Mouse (Mus musculus) frontal cortex, postnatal 10 days (tissue): ENCODE results near the gene Camta1.

Experiments
- DNase-seq, 2 experiments: peaks; one replicate each; pipeline ENCODE4 v3.0.0; 2022; ENCODE audit warnings: low spot score in 2 of 2, mixed read lengths in 1 of 2

Camta1 gene

DNA sequence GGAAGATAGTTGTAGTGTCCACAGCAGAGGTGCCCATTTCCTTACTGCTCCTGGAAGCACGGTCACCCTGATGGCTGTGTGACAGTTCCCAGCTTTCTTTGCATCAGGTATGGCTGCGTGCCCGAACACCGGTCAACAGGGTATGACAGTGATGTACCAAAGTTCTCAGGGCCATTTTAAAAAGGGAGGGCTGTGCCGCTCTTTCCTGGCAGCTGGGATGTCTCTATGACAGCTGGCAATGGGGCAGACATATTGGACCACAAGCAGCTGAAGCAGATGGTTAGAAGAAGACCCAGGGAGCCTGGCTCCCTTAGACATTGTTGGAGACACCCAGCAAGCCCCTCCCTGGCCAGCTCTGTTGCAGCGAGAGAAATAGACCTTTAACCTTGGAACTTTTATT lies 649.7 kb downstream of the Camta1 start:
- DNase-seq: no peak

DNA sequence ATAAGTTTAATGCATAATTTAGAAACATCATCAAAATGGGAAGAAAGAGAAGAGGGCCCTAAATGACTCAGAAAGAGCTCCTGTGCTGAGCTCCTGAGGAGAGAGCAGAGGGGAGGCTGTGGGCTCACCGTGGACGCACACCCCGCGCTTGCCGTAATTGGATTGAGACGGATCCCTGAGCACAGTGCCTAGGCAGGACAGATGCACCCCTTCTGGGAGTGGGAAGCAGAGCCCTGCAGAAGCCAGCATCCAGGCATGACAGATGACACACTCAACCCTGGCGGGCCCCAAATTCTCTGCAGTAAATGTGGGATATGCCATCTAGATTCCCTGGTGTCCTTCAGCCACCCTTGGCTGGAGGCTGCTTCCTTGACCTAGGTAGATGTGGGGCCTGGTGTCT lies 654.1 kb downstream of the Camta1 start:
- DNase-seq: no peak

DNA sequence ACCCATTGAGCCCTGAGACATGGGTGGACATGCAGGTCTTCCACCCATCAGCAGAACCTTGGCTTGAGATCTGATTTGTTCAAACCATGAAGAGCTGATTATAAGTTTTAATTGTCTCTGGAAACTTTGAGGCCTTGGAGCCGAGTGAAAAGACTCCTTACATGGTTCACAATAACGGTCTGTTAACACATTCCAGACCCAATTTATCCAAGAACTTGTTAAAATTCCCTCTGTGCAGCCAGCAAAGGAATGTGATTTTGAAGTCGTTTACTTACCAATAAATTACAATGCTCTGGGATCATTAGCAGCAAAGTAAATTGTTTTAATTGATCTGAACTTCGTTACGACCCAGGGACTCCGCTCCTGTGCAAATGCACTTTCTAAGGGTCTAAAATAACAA lies 658.8 kb downstream of the Camta1 start:
- no peak for DNase-seq

DNA sequence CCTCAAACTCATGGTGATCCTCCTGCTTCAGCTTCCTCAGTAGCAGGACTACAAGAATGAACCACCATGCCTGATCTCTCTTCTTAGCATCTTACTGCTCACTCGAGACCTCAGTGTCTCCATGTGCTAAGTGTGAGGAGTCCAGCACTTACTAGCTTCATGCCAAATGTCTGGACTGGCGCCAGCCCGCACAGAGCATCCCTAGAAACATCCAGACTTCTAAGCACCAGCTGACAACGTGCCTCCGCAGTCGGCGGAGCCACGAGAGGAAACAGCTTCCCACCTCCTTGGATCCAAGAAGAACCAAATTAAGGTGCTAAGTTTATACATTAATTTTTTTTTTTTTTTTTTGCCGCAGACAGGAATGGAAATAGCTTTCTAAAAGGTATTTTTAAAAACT lies 661.4 kb downstream of the Camta1 start:
- peak; percentile 64 to 71 for DNase-seq

DNA sequence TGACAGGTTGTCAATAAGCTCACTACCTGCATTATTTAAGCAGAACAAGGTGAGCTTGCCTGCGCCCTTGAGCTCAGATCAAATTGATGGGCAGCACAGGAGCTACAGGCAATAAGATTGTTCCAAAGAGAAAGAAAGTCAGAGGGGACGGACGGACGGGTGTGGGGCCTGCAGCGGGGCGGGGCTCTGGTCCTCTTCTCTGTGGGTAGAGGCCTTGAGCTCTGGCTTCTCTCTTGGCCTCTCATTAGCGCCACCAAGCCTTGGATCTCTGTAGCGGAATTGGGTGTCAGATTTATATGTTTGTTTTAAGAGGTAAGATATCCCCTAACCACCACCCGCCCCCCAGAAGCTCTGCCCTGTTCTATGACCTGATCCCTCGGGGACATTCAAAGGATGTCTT lies 666.5 kb downstream of the Camta1 start:
- no peak for DNase-seq

DNA sequence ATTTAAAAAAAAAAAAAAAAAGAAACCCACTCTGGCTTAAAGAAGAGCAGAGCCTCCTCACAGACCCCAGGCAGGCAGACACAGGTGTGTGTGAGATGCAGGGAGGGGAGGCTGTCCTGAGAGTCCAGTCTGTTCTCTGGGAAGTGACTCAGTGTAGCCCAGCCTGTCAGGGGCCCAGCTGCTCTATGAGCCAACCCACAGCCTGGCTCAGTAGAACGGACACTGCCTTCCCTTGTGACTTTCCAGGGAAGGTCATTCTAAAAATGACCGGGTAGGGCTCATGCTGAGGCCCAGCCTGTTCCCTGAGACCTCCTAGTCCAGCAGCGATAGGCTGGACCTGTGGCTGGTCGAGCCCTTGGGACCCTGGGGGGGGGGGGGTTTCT lies 667.0 kb downstream of the Camta1 start:
- DNase-seq: no peak

DNA sequence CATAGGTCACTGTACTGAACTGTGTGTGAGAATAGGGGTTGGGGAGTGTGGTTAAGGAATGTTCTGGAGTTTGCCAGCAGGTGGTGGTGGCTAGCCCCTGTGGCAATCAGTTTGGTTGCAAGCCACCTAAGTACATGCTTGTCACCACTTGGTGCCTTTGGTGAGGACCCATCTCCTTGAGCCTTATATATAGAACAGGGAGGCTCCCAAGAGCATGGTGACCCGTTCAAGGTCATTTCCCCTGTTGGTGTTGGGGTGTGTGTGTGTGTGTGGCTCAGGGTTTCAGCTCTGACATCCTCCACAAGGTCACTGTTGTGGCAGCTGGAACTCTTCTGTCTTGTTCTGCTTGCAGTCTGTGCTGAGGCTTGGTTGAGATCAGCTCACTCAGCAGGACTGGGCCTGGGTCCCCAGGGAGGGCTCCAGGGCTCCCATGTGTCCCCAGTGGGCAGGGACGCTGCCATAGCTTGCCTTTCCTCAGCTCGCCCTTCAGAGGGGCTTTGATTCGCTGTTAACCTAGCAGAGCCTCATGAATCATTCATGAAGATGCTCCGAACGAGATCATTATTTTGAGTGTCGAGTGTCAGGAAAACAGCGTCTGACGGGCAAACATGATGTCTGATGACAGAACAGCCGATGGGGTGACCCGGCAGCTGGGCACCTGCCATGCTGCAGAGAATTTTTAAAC lies 667.5 kb downstream of the Camta1 start:
- DNase-seq: no peak

DNA sequence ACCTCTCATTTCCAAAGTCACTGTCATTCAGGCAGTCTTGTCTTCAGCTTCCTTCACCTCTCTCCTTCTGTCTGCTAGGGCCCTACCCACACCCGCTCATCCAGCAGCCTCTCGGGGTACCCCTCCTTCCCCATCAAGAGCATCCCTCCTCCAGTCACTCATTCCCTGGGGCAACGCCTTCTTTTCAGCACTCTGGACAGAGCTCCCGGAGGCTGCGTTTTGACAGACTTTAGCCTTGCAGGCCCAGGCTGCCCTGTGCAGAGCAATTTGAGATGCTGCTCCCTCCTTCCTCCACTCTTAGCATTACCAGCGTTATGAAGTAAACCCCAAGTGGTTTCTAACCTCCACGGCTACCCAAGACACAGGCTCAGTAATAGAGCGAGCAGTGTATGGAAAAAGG lies 675.2 kb downstream of the Camta1 start:
- no peak for DNase-seq

DNA sequence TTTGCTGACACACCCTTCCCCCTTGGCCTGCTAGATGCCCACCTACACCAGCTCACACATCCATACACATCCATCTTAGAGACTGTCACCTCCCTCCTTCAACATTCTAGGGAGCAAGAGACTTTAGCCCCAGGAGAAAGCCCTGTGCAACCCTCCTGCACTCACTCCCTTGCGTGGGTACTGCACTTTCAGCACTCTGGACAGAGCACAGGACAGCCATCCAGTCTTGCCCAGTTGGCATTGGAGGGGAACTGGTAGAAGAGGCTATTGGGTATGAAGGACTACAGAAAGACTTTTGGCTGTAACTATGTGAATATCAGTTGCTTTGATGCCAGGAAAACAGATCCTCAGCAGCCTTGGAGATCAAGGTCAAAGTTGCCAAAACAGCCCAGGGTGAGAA lies 675.9 kb downstream of the Camta1 start:
- DNase-seq: no peak

DNA sequence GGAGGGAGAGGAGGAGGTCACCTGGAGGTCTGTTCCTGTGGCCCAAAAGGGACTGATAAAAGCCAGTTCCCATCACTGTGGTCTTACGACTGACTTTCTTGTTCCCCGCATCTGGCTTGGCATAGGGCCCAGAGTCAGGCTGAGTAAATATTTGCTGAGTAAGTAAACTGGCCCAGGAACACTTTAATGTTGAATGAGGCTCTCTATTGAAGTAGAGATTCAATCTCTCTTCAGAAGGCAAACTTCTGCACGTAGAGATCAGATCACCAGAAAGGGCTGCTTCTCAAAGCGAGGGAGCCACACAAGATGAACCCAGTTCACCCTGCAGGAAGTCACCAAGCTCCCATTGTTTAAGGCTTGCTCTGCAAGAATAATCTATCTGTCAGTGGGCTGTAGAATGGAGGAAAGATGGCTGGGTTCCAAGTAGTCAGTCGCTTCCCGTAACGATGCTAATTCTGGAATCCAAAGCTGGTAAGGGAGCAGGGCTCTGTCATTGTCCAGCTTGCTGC lies 681.2 kb downstream of the Camta1 start:
- peak in 1 of 2 experiments; percentile 35 for DNase-seq

DNA sequence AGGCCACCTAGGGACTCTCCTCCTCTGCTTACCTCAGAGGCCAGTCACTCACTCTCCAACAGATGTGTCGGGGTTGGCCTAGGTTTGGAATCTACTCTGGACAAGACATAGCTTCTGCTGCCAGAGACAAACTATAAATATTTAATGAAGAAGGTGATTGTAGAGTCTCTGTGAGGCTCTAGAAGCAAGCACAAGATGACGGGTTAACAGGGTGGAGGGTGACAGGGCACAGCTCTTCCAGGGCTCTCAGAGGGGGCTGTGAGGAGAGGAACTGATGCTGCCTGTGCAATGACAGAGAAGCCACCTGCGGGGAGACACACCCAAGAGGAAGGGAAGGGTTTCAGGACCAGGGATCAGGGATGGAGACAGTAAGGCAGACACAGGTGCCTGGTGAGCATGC lies 682.0 kb downstream of the Camta1 start:
- no peak for DNase-seq

DNA sequence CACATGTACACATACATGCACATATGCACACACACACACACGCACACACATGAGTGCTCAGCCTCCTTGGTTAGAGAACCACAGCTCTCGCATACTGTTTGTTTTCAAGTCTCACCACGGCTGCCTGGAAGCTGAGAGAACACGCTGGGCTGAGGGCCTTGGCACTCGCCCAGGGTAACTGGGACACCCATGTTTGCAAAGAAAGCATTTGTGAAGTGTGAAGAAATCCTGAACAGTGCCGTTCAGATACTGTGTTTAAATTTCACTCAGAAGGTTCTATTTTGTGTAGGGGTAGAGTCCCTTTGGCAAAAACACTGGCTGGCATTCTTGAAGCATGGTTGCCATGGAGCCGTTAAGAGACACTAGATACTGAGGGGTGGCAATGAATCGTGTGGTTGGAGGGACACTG lies 682.7 kb downstream of the Camta1 start:
- peak; percentile 77 for DNase-seq

DNA sequence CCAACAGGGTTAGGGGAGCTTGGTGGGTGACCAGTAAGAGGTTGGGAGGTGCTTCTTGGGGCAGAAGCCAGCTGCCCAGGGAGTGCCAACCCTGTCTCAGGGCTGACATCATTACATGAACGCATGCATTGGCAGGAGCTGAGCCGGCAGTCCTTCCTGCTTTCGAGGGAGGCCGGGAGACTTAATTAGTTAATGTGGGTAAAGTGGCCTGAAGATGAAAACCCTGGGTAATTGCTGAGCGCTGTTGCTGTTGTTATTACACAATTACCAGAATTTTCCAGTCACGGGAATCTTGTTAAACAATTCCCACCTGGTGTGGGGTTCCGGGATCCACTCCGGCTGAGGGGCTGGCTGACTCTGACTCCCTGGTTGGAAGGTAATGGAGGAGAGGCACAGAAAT lies 689.1 kb downstream of the Camta1 start:
- no peak for DNase-seq

DNA sequence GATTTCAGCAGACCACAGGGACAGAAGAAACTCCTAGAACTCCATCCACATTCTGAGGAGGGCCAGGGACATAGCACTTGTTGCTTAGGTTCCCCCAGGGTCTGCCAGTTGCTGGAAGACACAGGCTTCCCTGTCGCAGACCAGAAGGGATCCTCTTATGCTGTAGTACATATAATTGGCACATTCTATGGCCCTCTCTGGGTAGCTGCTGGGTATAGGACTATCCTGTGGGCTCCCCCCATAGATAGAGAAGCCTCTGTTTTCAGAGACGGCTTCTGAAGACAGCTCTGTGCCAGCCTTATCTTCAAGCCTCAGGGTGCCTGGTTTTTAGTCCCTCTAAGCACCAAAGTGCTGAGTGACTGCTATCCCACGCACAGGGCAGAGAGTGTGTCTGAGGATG lies 690.6 kb downstream of the Camta1 start:
- DNase-seq: no peak

DNA sequence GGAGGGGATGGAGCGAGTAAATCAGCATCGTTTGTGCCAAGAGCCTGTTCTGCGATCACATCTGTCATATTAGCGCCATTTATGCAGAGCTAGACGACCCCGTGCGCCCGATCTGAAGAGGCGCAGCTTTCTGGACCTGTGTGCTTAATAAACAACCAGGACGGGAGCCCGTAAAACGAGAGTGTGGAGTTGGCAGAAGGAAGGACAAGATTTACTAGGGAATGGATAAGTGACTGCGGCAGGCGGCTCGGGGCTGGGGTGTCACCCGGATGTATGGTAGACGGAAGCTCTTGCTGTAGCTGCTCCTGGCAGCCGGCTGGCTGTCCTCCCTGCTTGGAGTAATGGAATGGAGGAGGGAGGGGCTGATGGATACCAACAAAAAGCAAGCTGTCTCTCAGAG lies 691.0 kb downstream of the Camta1 start:
- DNase-seq: no peak

DNA sequence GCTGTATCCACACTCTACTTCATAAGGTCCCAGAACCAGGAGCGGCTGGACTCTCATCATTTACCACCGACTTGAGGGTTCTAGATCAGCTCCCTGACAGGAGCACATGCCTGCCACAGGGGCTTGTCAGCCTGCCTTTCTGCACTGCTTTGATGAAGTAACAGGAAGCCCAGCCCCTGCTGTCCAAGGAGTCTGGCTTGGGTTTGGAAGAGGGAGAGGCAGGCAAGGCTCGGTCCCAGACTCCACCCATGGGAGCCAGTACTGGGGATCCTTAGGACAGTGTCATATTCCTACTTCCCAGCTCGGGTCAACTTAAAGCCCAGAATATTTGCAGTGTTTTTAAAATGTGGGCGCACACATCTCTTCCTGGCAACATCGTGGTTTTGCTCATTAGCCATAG lies 694.7 kb downstream of the Camta1 start:
- no peak for DNase-seq

DNA sequence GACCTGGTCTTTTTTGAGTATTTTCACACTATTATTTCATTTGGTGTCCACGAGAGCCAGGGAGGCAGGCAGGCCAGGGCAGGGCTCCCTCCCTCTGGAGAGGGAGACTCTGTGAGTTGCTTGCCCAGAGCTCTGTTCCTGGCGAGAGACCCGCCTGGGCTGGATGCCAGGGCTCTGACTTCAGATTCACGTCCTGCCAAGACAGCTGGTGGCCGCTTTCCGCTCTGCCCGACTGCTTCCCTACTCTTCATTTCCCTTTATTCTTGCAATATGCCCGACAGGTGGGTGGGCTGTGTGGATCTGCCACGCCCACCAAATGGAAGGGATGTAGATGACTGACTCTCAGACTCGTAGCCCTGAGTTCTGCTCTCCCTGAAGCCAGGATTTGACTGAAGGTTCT lies 696.1 kb downstream of the Camta1 start:
- DNase-seq: peak; percentile 86 to 89

DNA sequence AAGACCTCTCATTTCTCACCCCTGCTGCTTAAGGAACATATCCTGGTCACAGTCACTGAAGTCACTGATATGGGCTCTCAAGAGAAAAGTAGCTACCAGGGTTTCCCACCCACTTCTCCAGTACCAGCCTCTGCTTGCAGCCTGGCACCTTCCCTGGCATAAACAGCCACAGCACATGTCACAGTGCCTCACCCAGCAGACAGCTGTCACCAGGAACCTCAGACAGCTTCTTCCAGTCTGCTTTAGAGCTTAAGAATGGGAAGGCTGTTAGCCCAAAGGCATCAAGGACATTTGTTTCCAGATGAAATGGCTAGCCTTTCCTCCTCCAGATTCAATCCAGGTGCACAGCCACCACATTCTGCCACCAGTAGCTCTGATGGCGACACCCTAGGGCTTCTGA lies 697.4 kb downstream of the Camta1 start:
- no peak for DNase-seq

DNA sequence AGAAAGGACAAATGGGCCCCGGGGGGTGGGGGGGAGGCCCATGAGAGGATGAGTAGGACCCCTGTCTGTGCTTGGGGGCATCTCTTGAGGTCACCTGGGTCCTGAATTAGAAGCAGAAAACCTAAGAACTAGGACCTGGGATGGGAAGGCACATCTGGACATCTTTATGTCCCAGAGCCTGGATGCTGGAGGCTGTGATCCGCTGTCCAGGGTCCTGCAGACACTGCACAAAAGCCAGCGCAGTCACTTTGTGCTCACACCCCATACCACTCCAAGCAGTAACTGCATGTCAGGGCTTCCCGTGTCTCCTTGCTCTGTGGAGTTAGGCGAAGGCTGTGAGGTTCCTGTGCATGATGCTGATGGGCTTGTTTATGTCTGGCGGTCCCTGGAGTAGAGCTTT lies 699.8 kb downstream of the Camta1 start:
- no peak for DNase-seq

DNA sequence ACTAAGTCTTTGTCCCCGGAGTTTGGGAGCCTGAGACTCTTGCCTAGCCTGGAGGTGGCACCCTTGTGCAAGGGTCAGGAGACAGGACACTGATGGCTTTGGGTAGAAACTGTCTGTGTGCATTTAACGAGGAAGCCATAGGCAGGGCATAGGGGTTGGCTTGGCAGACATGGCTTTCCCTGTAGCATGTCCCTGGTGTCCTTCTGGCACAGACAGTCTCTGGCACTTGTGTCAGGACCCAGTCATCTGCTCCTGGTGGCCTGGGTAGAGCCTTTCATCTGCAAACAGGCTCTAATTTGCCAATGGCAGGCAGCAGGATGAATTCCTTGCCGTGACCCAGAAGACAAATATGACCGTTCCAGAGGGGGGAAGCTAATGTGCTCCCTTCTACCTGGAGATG lies 700.7 kb downstream of the Camta1 start:
- no peak for DNase-seq

DNA sequence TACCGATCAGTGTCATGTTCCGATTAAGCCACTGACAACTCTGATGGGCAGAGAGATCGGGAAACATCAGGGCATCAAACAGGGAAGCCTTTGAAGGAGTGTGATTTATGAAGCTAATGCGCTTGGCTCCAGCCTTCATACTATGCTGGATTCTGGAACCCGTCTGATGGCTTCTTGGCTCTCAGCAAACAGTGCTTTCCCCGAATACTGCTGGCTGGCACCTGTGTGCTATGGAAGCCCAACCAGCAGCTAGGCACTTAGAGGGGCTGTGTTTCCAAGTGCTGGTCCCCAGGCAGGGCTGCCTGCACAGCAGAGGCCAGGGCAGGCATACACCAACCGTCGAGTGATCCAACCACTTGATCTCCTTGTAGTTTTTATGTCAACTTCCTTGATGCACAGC lies 701.2 kb downstream of the Camta1 start:
- DNase-seq: no peak

DNA sequence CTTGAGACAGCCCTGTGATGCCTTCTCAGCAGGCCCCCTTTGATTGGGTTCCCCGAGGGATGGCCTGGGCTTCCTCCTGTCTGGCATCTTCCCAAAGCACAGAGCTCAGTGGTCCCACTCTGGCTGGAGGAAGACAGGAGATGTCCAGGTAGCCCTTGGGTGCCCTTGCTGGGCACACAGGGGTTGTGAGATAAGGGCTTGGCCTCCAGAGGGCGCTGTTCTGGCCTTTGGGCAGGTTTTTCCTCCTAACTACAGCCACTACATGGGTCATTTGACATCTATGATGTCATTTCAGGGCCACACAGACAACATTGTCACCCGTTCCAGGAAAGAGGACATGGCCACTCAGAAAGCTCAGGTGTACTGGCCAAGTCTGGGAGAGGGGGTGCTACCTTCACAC lies 703.4 kb downstream of the Camta1 start:
- DNase-seq: no peak

DNA sequence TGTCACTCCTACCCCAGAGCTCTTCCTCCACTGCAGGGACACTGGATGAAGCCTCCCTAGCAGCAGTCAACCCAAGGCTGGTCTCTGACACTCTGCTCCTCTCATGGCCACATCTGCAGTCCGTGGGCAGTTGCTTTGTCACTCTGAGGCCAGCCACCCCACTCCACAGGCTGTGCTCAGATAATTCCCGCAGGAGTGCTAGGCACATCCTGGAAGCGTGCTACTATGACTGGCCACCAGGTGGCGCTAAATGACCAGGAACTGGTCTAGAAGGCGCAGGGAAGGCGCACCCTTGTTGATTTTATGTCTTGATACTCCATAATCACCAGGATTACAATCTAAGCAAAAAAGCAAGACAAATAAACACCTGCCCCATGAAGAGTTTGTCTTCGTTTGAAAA lies 704.8 kb downstream of the Camta1 start:
- peak in 1 of 2 experiments; percentile 86 for DNase-seq

DNA sequence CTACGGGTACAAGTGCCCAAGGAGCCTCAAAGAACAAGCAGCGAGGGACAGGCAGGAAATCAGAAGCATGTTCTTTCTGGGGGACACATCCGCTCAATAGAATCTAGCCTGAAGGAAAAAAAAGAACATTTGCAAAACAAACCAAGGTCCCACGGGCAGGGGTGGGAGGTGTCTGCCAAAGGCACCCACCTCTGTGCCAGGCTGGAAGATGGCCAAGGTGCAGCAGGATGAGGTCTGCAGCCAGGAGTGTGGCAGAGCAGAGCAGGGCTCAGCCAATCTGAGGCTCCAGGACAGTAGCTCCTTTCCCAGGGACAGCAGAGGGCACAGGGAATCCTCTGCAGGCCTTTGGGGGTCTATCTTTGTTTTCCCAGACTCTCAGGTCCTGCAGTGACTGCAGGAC lies 706.1 kb downstream of the Camta1 start:
- no peak for DNase-seq
